Mouse (Mus musculus) bone marrow macrophage, adult 2 months (primary cell): ENCODE measurements around the gene Drg1.

Experiments used
- CTCF ChIP-seq: IDR thresholded peaks from 2 replicates; pipeline ENCODE4 v1.5.1; 2012; ENCODE audit warnings: low read depth, mild to moderate bottlenecking, low read length, moderate library complexity
- POLR2A ChIP-seq: IDR thresholded peaks from 2 replicates; pipeline ENCODE4 v1.6.1; 2012; ENCODE audit warnings: mild to moderate bottlenecking, low read depth, low read length, borderline replicate concordance

- TF ChIP-seq CTCF (no peak), POLR2A (no peak)
Observed at GRCm38 (mm10) chr11:3279729-3280128, 13.5 kb upstream of the Drg1 start.
